Mouse (Mus musculus): ENCODE data around the gene Smg5. TPM values are rescaled to one million over a fixed set of nuclear protein-coding genes. Genes with fewer than 3 reads are reported as not detected.
A peak's percentile ranks its signal among the peaks of the same experiment; 100 is the strongest.
"Not testable (repeated sequence)": the region's sequence is repeated elsewhere in the genome, so short reads cannot be mapped to it uniquely, and the experiment has no call there.

Gene Smg5
- total RNA-seq, 2 experiments from 2014 or later: 73.5 to 74.7 TPM

- intact Hi-C loops (cut with DNase I); DNase-seq (ENCODE audit: extremely low spot score in 1 of 2, low spot score in 2 of 2): not testable (repeated sequence)
Observed at GRCm38 (mm10) chr3:88381389-88382315, 45.6 kb downstream of the Smg5 start.

DNA sequence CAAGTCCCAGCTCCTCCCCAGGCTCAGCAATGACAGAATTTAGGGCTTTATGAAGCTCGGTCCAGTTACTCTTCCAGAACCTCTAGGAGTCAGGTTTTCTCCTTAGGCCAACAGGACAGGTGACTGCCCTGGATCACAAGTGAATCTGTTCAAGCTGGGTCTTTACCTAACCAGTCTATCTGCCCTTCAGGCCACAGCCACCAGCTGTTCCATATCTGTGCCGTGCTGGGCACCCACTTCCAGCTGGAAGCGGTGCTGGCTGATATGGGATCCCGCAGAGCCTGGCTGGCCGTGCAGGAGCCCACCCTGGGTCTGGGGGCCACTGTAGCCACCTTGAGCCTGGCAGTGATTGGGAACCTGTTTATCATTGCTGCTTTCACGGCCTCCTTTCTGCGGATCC lies 46.3 kb downstream of the Smg5 start:
- DNase-seq (ENCODE audit: extremely low spot score in 1 of 2, low spot score in 2 of 2); intact Hi-C loops (cut with DNase I): not testable (repeated sequence)

DNA sequence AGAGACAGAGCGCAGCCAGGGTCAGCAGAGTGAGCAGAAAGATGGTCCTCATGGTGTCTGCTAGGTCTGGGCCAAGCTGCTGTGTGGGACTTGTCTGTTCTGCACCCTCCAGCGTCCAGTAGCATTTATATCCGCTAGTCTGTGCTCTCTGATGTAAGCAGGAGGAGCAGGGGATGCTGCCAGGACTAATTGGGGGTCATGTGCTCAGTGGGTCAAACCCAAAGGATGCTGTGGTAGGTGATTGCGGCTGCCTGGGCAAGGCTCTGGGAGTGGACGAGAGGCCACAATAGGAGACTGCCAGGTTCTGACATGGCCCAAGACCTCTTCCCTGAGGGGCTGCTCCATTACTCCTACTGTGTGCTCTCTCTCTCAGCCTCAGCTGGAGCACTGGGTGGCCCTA lies 48.3 kb downstream of the Smg5 start, which contains the start of gene Bglap:
TSS of gene Bglap (minus strand) at position 101 of the 400 bp plus-strand sequence.
- intact Hi-C loops (cut with DNase I): no loop called here
- DNase-seq (ENCODE audit: extremely low spot score in 1 of 2, low spot score in 2 of 2): no peak

- DNase-seq (ENCODE audit: extremely low spot score in 1 of 2, low spot score in 2 of 2): no peak
- intact Hi-C loops (cut with DNase I): no loop called here
Observed at GRCm38 (mm10) chr3:88393776-88394375, 57.8 kb downstream of the Smg5 start.

GRCm38 (mm10) chr3:88395288-88395687 lies 59.2 kb downstream of the Smg5 start:
- DNase-seq (ENCODE audit: extremely low spot score in 1 of 2, low spot score in 2 of 2): no peak
- intact Hi-C loops (cut with DNase I): no loop called here

DNA sequence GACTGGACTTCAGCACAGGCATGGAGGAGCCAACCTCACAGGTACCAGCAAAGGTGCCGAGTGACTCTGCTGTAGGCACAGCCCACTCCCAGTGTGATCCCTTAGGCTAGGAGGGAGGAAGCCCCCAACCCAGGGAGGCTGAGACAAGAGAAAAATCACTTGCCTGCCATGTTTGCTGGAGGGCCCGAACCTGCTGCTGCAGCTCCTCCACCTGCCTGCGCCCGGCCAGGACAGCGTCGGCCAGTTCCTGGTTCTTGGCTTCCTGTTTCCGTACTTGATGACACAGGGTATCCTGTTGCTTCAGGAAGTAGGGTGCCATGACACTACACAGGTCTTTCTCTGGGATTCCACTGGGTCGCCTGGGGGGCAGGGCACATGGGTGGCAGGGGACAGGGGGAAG lies 59.7 kb downstream of the Smg5 start:
- no peak for DNase-seq (ENCODE audit: extremely low spot score in 1 of 2, low spot score in 2 of 2)
- intact Hi-C loops (cut with DNase I): no loop called here

DNA sequence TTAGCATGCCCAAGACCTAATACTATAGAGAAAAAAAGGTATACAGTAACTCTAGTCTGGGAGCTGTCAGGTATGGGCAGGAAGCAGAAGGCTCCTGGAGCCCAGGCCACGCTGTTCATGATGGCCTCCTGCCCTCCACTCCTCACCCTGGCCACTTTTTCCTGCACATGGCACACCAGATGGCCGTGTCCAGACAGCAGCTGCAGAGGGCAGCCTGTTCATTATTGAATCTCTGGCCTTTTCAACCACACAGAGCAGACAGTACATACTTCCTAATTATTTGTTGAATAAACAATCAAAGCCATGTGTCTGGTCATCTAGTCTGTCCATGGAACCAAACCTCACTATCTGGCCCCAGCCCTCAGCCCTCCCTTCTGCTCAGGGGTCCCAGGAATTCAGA lies 62.6 kb downstream of the Smg5 start:
- intact Hi-C loops (cut with DNase I): no loop called here
- no peak for DNase-seq (ENCODE audit: extremely low spot score in 1 of 2, low spot score in 2 of 2)

DNA sequence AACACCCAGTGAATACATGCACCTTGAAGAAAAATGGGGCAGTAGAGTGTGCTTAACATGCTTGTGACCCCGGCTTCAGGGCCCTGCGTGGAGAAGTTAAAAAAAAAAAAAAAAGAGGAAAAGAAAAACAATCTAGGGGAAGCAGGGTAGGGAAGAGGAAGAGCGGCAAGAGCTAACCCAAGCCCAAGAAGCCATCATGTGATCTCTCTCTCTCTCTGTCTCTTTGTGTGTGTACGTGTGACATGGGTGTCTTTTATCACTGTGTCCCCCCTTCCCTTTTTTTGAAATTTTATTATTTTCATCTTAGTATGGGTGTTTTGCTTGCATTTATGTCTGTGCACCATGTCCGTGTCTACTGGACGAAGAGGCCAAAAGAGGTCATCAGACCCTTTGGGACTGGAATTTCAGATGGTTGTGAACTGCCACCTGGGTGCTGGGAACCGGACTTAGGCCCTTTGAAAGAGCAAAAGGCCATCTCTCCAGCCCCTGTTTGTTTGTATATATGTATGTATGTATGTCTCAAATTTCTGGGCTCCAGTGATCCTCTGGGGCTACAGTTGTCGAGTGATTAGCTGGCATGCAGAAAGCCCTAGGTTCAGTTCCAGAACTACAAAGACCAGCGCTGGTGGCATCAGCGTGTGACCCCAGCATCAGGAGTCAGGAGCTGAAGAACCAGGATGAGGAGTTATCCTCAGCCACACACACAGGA lies 67.6 kb downstream of the Smg5 start:
- intact Hi-C loops (cut with DNase I): no loop called here

GRCm38 (mm10) chr3:88407090-88407489 lies 71.0 kb downstream of the Smg5 start:
- DNase-seq (ENCODE audit: extremely low spot score in 1 of 2, low spot score in 2 of 2): peak; percentile 67 to 75
- intact Hi-C loops (cut with DNase I): loop anchor here (2.0 kb wide), 2 partner anchors 60 to 120 kb away; no protein-coding TSS in a partner anchor

More for the DNA sequence above, 67.6 kb downstream of the Smg5 start:
- DNase-seq (ENCODE audit: extremely low spot score in 1 of 2, low spot score in 2 of 2): no peak

DNA sequence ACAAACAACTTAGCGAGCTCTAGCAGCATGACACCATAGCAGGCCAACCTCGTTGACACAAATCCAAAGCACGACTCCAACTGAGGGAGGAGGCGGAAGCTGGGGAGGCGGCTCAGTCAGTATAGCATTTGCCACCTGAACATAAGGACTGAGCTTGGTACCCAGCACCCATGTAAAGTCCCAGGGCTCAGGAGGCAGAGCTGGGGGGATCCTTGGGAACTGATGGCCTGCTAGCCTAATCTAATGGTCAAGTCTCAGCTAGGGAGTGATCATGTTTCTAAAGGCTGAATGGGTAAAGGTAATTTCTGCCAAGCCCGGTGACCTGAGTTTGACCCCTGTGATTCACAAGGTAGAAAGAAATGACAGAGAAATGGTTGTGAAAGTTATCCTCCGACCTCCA lies 71.5 kb downstream of the Smg5 start:
- DNase-seq (ENCODE audit: extremely low spot score in 1 of 2, low spot score in 2 of 2): no peak
- intact Hi-C loops (cut with DNase I): loop anchor here (2.0 kb wide), 2 partner anchors 59 to 119 kb away; no protein-coding TSS in a partner anchor

GRCm38 (mm10) chr3:88408953-88409352 lies 72.9 kb downstream of the Smg5 start:
- no peak for DNase-seq (ENCODE audit: extremely low spot score in 1 of 2, low spot score in 2 of 2)
- intact Hi-C loops (cut with DNase I): no loop called here

DNA sequence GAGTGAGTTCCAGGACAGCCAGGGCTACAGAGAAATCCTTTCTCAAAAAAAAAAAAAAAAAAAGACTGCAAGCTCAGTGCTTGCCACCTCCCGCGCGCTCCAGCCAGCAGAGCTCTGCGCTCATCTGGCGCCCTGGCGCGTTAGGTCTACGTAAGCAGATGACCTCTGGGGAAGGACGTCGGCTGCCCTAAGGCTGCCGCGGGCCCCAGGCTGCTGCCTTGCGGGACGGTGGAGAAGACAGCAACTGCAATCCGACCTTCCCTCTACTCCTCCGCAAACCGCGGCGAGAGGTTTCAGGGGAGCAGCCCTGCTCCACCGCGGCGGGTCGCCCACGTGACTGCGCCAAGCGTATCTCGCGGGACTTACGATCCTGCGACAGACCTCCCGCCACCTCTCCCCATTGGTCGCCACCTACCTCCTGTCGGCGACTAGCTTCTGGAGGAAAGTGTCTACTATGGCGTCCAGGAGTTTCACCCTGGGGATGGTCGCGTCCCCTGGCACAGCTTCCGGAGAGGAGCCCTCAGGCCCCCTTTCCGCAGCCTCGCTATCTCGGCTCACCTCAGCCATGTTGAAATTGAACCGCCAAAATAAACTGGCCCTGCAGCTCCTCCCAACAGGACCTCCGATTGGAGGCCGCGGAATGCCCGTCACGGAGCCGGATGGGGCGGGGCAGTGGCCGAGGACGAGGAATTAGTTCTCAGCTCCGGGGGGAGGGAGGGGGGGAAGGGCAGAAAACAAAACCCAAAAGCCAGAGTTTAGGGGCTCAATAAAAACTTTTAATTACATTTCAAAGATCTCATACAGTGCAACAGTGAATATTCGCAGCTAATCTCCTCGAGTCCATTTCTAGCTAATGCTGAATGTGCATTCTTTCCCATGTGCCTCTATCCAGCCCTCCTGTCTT lies 73.9 kb downstream of the Smg5 start, which contains the start of gene Pmf1:
TSS of gene Pmf1 (minus strand) at position 591 of the 904 bp plus-strand sequence.
- intact Hi-C loops (cut with DNase I): no loop called here
- peak; percentile 82 to 96 for DNase-seq (ENCODE audit: extremely low spot score in 1 of 2, low spot score in 2 of 2)

DNA sequence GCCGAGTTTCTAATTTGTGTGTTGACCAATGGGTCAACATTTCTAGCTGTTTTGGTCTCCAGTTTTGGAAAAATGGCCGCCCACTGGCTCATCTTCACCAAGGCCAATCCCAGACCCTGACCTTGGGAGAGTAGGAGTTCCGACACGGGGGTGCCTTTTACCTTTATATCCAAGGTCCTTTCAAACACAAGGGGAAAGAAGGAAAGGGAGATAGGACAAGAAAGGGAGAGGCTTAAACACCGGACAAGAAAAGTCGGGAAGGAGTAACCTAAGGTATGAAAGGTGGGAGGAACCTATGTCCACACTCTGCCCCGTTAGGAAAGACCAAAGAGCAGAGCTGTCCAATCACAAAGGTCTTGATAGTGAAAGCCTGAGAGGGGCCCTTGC lies 74.6 kb downstream of the Smg5 start:
- DNase-seq (ENCODE audit: extremely low spot score in 1 of 2, low spot score in 2 of 2): no peak
- intact Hi-C loops (cut with DNase I): no loop called here

DNA sequence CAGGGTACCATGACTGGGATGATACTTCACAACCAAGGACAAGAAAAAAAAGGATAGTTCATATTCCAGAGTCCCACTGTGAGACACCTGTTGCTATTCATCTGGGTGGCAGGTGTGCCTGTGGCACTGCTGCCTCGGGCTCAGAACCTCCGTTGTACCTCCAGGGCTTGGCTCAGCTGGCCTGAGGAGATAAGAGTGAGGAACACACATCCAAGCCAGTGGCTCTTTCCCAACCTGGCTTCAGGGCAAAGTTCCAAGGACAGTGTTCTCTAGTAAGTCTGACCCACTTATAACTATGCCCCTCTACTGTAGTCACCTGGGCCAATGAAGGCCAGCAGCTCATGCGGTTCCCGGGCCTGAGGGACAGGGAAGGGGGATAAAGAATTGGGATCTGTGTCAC lies 75.6 kb downstream of the Smg5 start:
- no peak for DNase-seq (ENCODE audit: extremely low spot score in 1 of 2, low spot score in 2 of 2)
- intact Hi-C loops (cut with DNase I): no loop called here

Other genes starting within 250 kb of the Smg5 start
- 100 to 1,000 TPM; 149 to 160 TPM for gene Mef2d, start 193.9 kb upstream of the Smg5 start, total RNA-seq (2021)
- gene Rhbg, start 81.6 kb upstream of the Smg5 start, total RNA-seq (2021): under 1 TPM; 0.26 to 0.41 TPM
- under 1 TPM in 1 of 2 experiments, not detected in 1; 0.81 TPM for gene Gm38392, start 49.0 kb upstream of the Smg5 start, total RNA-seq (2021)
- gene Tsacc, start 39.3 kb upstream of the Smg5 start, total RNA-seq (2021): 1 to 10 TPM; 6.3 TPM
- gene Cct3, start 39.1 kb upstream of the Smg5 start, total RNA-seq (2021): 100 to 1,000 TPM; 215 to 224 TPM
- gene Glmp, start 11.2 kb upstream of the Smg5 start, total RNA-seq (2021): 10 to 100 TPM; 74.6 to 79.2 TPM
- 1 to 10 TPM in 1 of 2 experiments, under 1 TPM in 1; 0.63 to 1.5 TPM for gene Tmem79, start 112 bp upstream of the Smg5 start, total RNA-seq (2021)
- 1 to 10 TPM; 3.5 to 3.6 TPM for gene Paqr6, start 28.3 kb downstream of the Smg5 start, total RNA-seq (2021)
- under 1 TPM in 1 of 2 experiments, not detected in 1; 0.66 TPM for gene Bglap3, start 36.5 kb downstream of the Smg5 start, total RNA-seq (2021)
- gene Bglap2, start 42.4 kb downstream of the Smg5 start, total RNA-seq (2021): not detected
- gene Bglap, start 48.2 kb downstream of the Smg5 start, total RNA-seq (2021): 1 to 10 TPM in 1 of 2 experiments, under 1 TPM in 1; 0.95 to 2.6 TPM
- gene Pmf1, start 74.1 kb downstream of the Smg5 start, total RNA-seq (2021): 10 to 100 TPM; 10.3 to 11.5 TPM
- gene Slc25a44, start 88.9 kb downstream of the Smg5 start, total RNA-seq (2021): 10 to 100 TPM; 60.3 to 62.5 TPM
- gene Sema4a, start 124.9 kb downstream of the Smg5 start, total RNA-seq (2021): 10 to 100 TPM; 46.5 to 52.6 TPM
- 10 to 100 TPM; 47.2 to 48.6 TPM for gene Lmna, start 173.7 kb downstream of the Smg5 start, total RNA-seq (2021)
- 10 to 100 TPM in 1 of 2 experiments, 1 to 10 TPM in 1; 6.9 to 10.7 TPM for gene Mex3a, start 196.1 kb downstream of the Smg5 start, total RNA-seq (2021)
- gene Rab25, start 212.0 kb downstream of the Smg5 start, total RNA-seq (2021): not detected
- 100 to 1,000 TPM; 109 to 110 TPM for gene Lamtor2, start 216.8 kb downstream of the Smg5 start, total RNA-seq (2021)
- 10 to 100 TPM; 78.8 to 82.6 TPM for gene Ubqln4, start 217.5 kb downstream of the Smg5 start, total RNA-seq (2021)
- 100 to 1,000 TPM; 127 to 128 TPM for gene Ssr2, start 239.6 kb downstream of the Smg5 start, total RNA-seq (2021)

Measured in left cerebral cortex, postnatal 10 days (tissue).